Mouse (Mus musculus) stomach, postnatal 0 days (tissue): ENCODE results near the gene Rufy3. TPM values are rescaled to one million over a fixed set of nuclear protein-coding genes. Genes with fewer than 3 reads are reported as not detected.

Experiments used
- ATAC-seq: fragments of 200-750 bp; cut with Nextera tagmentation; 2 replicates; pipeline ENCODE4 v1.8.0; 2017; ENCODE audit not compliant: low FRiP score, low TSS enrichment
- DNase-seq: peaks from one replicate; pipeline ENCODE4 v3.0.0-alpha.2; 2016; ENCODE audit warnings: low spot score
- H3K27ac ChIP-seq: fragments of 300-500 bp; sonication (generic); replicated peaks from 2 replicates; pipeline ENCODE4 v1.5.1; 2014; ENCODE audit warnings: mild to moderate bottlenecking, control low read depth
- H3K27me3 ChIP-seq: fragments of 300-500 bp; sonication (generic); 2 replicates; pipeline ENCODE4 v1.6.1; 2014; ENCODE audit warnings: low read length; ENCODE audit not compliant: control insufficient read depth, insufficient read depth
- H3K36me3 ChIP-seq: fragments of 300-500 bp; sonication (generic); 2 replicates; pipeline ENCODE4 v1.6.1; 2014; ENCODE audit warnings: low read length, mixed read lengths; ENCODE audit not compliant: control insufficient read depth, insufficient read depth
- H3K4me1 ChIP-seq: fragments of 300-500 bp; sonication (generic); replicated peaks from 2 replicates; pipeline ENCODE4 v1.6.1; 2014; ENCODE audit warnings: antibody characterized with exemption; ENCODE audit not compliant: control insufficient read depth, insufficient read depth
- H3K4me2 ChIP-seq: fragments of 300-500 bp; sonication (generic); replicated peaks from 2 replicates; pipeline ENCODE4 v1.6.1; 2014; ENCODE audit warnings: low read depth, mild to moderate bottlenecking, control low read depth, moderate library complexity
- H3K4me3 ChIP-seq: fragments of 300-500 bp; sonication (generic); 2 replicates; pipeline ENCODE4 v1.5.1; 2014; ENCODE audit warnings: low read depth, low read length, control low read depth
- H3K9ac ChIP-seq: fragments of 300-500 bp; sonication (generic); 2 replicates; pipeline ENCODE4 v1.6.1; 2014; ENCODE audit warnings: mild to moderate bottlenecking, low read length, control low read depth, mixed read lengths
- H3K9me3 ChIP-seq: fragments of 300-500 bp; sonication (generic); 2 replicates; pipeline ENCODE4 v1.6.1; 2016; ENCODE audit warnings: low read length; ENCODE audit not compliant: control insufficient read depth
- CTCF ChIP-seq: IDR thresholded peaks from 2 replicates; pipeline ENCODE4 v1.5.1; 2016; ENCODE audit warnings: antibody characterized with exemption, low read depth, mild to moderate bottlenecking, moderate library complexity
- EP300 ChIP-seq: optimal IDR thresholded peaks from 2 replicates; pipeline ENCODE3; 2016; ENCODE audit warnings: antibody characterized with exemption
- WGBS: fragments of 180-500 bp; shearing (Covaris S2); extraction: QIAGEN DNeasy Blood & Tissue Kit; methylation state at CpG from one replicate; pipeline ENCODE4 v1.1.7; 2014; 5-methylcytosine and 5-hydroxymethylcytosine counted together
- polyA plus RNA-seq: library from polyadenylated mRNA; unstranded; fragments of >200 nt; fragmentation: Nextera tagmentation; extraction: Ambion mirVana; gene quantifications from 2 replicates; pipeline ENCODE4 v1.2.1, GENCODE M21; 2015

Gene Rufy3
- polyA plus RNA-seq, 1 experiment from 2014 or later = 9.8 TPM

DNA sequence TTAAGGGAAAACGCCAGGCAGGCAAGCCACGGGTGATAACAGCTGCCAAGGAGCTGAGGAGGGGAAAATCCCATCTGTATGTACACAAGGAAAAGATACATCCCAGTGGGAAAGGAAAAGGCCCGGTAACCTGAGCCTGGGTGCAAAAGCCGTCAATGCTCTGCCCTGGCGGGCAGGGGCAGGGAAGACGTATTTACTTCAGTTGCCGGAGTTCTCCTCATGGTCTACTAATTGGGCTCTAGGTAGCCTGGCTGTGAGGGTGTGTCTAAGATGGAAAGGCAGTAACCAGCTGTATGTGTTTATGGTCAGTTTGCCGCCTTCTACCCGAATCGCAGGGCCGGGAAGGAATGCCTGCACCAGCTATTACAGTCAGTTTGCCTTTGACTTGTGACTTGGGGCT, 64.3 kb downstream of the Rufy3 start:
- Histone ChIP-seq H3K9ac (no peak overlapping the region), H3K9me3 (no peaks in the 10 kb centered on the region), H3K4me3 (no peak overlapping the region), H3K4me1 (no peaks in the 10 kb centered on the region), H3K27ac (no peak overlapping the region), H3K4me2 (no peak overlapping the region), H3K36me3 (peaks cover 7% of the 10 kb centered on the region), H3K27me3 (no peaks in the 10 kb centered on the region)
- ATAC-seq (no peak), DNase-seq (no peak)
- 69% methylated on average over 11 of the region's 11 CpGs for WGBS
- no peak for TF ChIP-seq EP300
- TF ChIP-seq CTCF = no peak

DNA sequence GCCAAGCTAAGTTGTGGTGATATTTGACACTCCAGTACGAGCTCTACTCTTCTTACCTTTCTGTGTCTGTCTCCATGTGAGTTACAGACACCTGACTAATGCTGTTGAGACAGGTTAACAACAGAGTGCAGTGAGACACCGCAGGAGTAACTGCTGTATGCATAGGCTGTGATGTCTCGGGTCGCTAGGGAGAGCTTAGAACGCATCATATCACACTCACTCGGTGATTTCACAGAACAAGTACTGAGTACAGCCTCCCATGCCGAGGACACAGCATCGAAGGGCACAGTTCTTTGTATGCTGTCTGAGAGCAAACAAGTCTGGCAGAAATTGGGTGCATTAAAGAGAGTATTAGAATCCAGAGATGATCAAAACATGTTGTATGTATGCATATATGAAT, 65.1 kb downstream of the Rufy3 start:
- no peaks in the 10 kb centered on the region for H3K4me1 ChIP-seq
- no peak for TF ChIP-seq CTCF
- TF ChIP-seq EP300 = no peak
- no peaks in the 10 kb centered on the region for H3K27me3 ChIP-seq
- WGBS = 85% methylated on average over 8 of the region's 8 CpGs
- DNase-seq = no peak
- H3K9me3 ChIP-seq = no peaks in the 10 kb centered on the region
- no peak for ATAC-seq
- no peak overlapping the region for H3K4me2 ChIP-seq
- H3K27ac ChIP-seq = no peak overlapping the region
- no peak overlapping the region for H3K9ac ChIP-seq
- H3K4me3 ChIP-seq = no peak overlapping the region
- H3K36me3 ChIP-seq = peaks cover 7% of the 10 kb centered on the region

DNA sequence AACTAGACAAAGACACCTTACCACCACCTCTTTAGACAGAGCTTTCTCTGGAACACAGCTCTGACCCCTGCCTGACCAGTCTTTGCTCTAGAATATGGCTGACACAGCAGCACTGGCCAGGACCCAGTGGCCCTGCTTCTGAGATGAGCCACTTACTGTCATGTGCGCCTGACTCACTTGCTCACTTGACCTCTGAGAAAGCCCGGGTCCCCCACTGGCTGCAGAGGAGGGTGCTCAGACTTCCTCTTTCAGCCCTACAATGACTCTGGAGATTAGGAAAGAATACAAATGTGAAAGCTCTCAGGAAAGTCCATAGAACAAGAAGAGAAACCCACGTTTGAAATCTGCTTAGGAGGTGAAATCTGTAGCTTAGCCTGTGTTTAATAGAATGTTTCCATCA, 66.0 kb downstream of the Rufy3 start:
- peaks cover 7% of the 10 kb centered on the region for H3K36me3 ChIP-seq
- WGBS = 43% methylated on average over 3 of the region's 3 CpGs
- no peak overlapping the region for H3K4me3 ChIP-seq
- H3K4me1 ChIP-seq = no peaks in the 10 kb centered on the region
- H3K9ac ChIP-seq = no peak overlapping the region
- TF ChIP-seq CTCF = no peak
- TF ChIP-seq EP300 = no peak
- DNase-seq = no peak
- no peak overlapping the region for H3K27ac ChIP-seq
- H3K27me3 ChIP-seq = no peaks in the 10 kb centered on the region
- no peaks in the 10 kb centered on the region for H3K9me3 ChIP-seq
- peak; percentile 61; the same call in 1 of the 2 replicates for ATAC-seq
- H3K4me2 ChIP-seq = no peak overlapping the region

DNA sequence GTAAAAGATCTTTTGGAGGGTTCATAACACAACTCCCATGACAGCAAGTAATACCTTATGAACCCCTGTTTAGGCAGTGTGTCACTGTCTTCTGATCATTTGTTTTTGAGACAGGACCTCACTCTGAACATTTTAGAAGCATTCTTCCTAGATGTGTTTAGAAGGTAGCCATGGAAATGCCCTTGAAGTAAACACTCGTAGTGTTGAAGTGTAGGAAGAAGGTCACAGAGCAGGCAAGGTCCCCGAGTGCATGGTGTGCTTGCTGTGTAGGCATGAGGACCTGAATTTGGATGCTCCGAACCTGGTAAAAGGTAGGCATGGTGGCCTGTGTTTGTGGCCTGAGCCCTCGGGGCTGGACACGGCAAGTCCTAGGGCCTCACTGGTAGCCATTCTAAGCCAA, 66.7 kb downstream of the Rufy3 start:
- H3K27me3 ChIP-seq = no peaks in the 10 kb centered on the region
- TF ChIP-seq CTCF (no peak), EP300 (no peak)
- no peak for DNase-seq
- WGBS = 75% methylated on average over 5 of the region's 5 CpGs
- H3K4me3 ChIP-seq = no peak overlapping the region
- H3K9me3 ChIP-seq = no peaks in the 10 kb centered on the region
- peaks cover 7% of the 10 kb centered on the region for H3K36me3 ChIP-seq
- no peaks in the 10 kb centered on the region for H3K4me1 ChIP-seq
- no peak overlapping the region for H3K27ac ChIP-seq
- ATAC-seq = no peak
- H3K9ac ChIP-seq = no peak overlapping the region
- H3K4me2 ChIP-seq = no peak overlapping the region

DNA sequence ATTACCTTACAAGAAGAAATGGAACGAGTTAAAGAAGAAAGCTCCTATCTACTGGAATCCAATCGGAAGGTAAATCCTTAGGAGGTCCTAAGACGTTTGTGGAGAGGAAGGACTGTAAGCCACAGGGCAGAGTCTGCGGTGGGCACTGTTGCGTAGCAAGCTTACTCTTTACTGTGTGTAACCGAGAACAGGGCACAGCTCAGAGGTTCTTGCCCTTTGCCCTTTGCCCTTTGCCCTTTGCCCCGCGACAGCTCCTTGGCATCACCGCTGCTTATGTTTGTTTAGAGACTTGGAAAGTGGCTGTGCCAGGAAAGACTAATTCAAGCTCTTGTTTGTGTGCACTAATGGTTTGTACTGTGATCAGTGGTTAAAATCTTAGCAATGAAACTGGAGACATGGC, 67.6 kb downstream of the Rufy3 start:
- TF ChIP-seq CTCF (no peak), EP300 (no peak)
- Histone ChIP-seq H3K27me3 (no peaks in the 10 kb centered on the region), H3K27ac (no peak overlapping the region), H3K4me3 (no peak overlapping the region), H3K4me1 (no peaks in the 10 kb centered on the region), H3K4me2 (no peak overlapping the region), H3K9ac (no peak overlapping the region), H3K36me3 (peaks cover 11% of the 10 kb centered on the region), H3K9me3 (no peaks in the 10 kb centered on the region)
- WGBS = 83% methylated on average over 9 of the region's 9 CpGs
- DNase-seq (no peak), ATAC-seq (no peak)

DNA sequence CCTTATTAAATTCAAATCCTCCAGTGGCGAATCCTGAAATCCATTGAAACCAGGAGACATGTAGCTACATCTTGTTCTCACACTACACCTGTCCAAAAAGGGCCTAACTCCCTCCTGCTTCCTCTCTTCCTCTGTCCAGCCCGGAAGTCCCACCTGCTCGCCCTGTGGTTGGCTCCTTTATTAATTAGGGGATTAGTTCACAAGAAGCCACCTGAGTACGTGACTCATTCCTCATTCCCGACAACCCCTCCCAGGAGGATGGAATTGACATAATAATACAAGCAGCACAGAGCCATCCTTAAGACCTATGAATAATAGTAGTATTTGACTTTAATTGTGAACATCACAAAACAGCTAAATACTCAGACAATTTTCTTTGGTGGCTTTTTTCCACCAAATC, 69.2 kb downstream of the Rufy3 start:
- H3K9me3 ChIP-seq = no peaks in the 10 kb centered on the region
- no peaks in the 10 kb centered on the region for H3K4me1 ChIP-seq
- no peak for ATAC-seq
- no peak for TF ChIP-seq EP300
- TF ChIP-seq CTCF = no peak
- 82% methylated on average over 5 of the region's 5 CpGs for WGBS
- no peak overlapping the region for H3K9ac ChIP-seq
- peaks cover 13% of the 10 kb centered on the region for H3K36me3 ChIP-seq
- no peaks in the 10 kb centered on the region for H3K27me3 ChIP-seq
- H3K4me2 ChIP-seq = no peak overlapping the region
- H3K27ac ChIP-seq = no peak overlapping the region
- H3K4me3 ChIP-seq = no peak overlapping the region
- DNase-seq = no peak
